Mouse (Mus musculus) heart, embryonic 16.5 days (tissue): ENCODE measurements around the gene Zbtb20. TPM values are rescaled to one million over a fixed set of nuclear protein-coding genes. Genes with fewer than 3 reads are reported as not detected.

Experiments used
- ATAC-seq: fragments of 200-750 bp; cut with Nextera tagmentation; replicated peaks from 2 replicates; pipeline ENCODE4 v1.8.0; 2017; ENCODE audit warnings: moderate number of reproducible peaks; ENCODE audit not compliant: insufficient read depth, low FRiP score; ENCODE audit errors: extremely low read depth
- H3K27ac ChIP-seq: fragments of 300-500 bp; sonication (generic); 2 replicates; pipeline ENCODE4 v1.5.1; 2014; ENCODE audit warnings: mild to moderate bottlenecking, low read length, control low read depth, moderate library complexity
- H3K27me3 ChIP-seq: fragments of 300-500 bp; sonication (generic); 2 replicates; pipeline ENCODE4 v1.6.1; 2014; ENCODE audit warnings: low read length, mixed read lengths; ENCODE audit not compliant: control insufficient read depth, insufficient read depth
- H3K36me3 ChIP-seq: fragments of 300-500 bp; sonication (generic); 2 replicates; pipeline ENCODE4 v1.6.1; 2014; ENCODE audit not compliant: control insufficient read depth, insufficient read depth
- H3K4me1 ChIP-seq: fragments of 300-500 bp; sonication (generic); 2 replicates; pipeline ENCODE4 v1.6.1; 2014; ENCODE audit warnings: low read length, mixed read lengths; ENCODE audit not compliant: control insufficient read depth, insufficient read depth
- H3K4me2 ChIP-seq: fragments of 300-500 bp; sonication (generic); 2 replicates; pipeline ENCODE4 v1.6.1; 2014; ENCODE audit warnings: low read depth, mild to moderate bottlenecking, control low read depth, low read length
- H3K4me3 ChIP-seq: fragments of 300-500 bp; sonication (generic); 2 replicates; pipeline ENCODE4 v1.5.1; 2014; ENCODE audit warnings: mild to moderate bottlenecking, control low read depth, low read length
- H3K9ac ChIP-seq: fragments of 300-500 bp; sonication (generic); 2 replicates; pipeline ENCODE4 v1.6.1; 2014; ENCODE audit warnings: low read length, control low read depth
- H3K9me3 ChIP-seq: fragments of 300-500 bp; sonication (generic); replicated peaks from 2 replicates; pipeline ENCODE4 v1.6.1; 2016; ENCODE audit warnings: low read length; ENCODE audit not compliant: control insufficient read depth
- WGBS: fragments of 180-500 bp; shearing (Covaris S2); extraction: QIAGEN DNeasy Blood & Tissue Kit; methylation state at CpG from one replicate; pipeline ENCODE4 v1.1.7; 2014; 5-methylcytosine and 5-hydroxymethylcytosine counted together
- polyA plus RNA-seq: library from polyadenylated mRNA; unstranded; fragments of >200 nt; fragmentation: Nextera tagmentation; extraction: Ambion mirVana; gene quantifications from 2 replicates; pipeline ENCODE4 v1.2.1, GENCODE M21; 2015

The Zbtb20 gene
- polyA plus RNA-seq, 1 experiment from 2014 or later = 45.2 TPM

DNA sequence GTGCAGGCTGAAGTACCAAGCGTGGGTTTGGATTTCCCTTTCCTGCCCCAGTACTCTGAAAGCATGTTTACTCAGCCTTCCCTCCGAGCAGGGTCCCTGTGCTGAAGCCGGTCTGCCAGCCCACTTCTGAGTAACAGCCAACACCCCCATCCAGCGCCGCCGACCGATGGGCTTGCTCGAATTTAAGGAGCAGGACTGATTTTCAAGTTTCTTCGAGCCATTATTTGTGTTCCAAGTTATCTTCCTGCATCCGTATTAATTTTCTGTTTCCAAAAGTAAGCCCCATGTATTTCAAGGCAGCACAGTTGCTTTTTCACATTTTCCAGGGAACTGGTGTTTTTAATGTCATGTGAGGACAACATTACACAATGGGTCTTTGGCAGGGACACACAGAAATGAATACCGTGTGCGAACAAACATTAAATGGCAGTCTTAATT is 664.0 kb downstream of the Zbtb20 start:
- ATAC-seq = no peak
- WGBS = 75% methylated on average over 12 of the region's 12 CpGs
- Histone ChIP-seq H3K4me1 (no peaks in the 10 kb centered on the region), H3K4me2 (no peak overlapping the region), H3K9me3 (no peaks in the 10 kb centered on the region), H3K36me3 (no peaks in the 10 kb centered on the region), H3K4me3 (no peak overlapping the region), H3K9ac (no peak overlapping the region), H3K27ac (no peak overlapping the region), H3K27me3 (no peaks in the 10 kb centered on the region)

DNA sequence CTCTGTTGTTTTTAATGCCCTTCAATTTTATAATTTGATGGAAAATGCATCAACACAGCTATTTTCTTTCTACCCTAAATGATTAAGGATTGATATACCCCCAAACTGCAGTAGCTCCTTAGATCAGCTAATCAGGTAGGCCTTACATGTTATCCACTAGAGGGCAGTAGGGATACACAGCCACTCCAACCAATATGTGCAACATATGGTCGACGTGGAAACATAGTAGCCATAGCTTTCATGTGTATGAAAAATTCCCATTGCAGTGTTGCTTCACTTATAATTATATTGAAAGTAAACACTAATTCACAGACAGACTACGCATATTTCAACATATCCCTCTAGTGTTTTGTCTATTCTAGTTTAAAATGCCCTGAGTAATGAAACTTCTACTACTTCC is 664.4 kb downstream of the Zbtb20 start:
- Histone ChIP-seq H3K27ac (no peak overlapping the region), H3K36me3 (no peaks in the 10 kb centered on the region), H3K4me1 (no peaks in the 10 kb centered on the region), H3K9me3 (no peaks in the 10 kb centered on the region), H3K9ac (no peak overlapping the region), H3K27me3 (no peaks in the 10 kb centered on the region), H3K4me2 (no peak overlapping the region), H3K4me3 (no peak overlapping the region)
- 17% methylated on average over 3 of the region's 3 CpGs for WGBS
- no peak for ATAC-seq

DNA sequence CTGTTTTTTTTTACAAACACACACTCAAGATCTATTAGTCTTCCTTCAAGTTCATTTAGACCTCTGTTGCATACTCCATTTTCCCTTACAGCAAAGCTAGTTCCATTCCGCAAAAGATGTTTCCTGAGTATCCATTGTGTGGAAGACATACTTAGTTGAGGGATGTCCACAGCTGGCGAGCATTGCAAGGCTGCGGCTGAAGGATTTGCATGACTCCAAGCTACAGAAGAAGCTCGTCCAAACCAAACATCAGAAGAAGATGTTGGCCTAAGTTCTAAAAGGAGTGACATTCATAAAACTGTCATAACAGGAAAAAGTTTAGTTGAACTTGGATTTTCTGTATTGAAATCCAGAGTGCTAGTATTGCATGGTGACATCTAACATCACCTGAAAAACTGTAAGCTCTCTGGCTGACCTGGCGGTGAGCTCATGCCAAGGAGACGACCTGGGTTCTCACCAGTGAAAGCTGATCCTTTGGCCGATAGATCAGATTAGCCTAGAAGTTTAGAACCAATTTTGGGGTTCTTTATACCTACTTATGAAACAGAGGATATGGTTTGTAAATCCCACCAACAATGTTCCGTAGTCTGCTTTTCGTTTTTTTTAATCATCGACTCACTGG is 665.0 kb downstream of the Zbtb20 start:
- Histone ChIP-seq H3K4me3 (no peak overlapping the region), H3K9me3 (no peaks in the 10 kb centered on the region), H3K27ac (no peak overlapping the region), H3K36me3 (no peaks in the 10 kb centered on the region), H3K9ac (no peak overlapping the region), H3K4me2 (no peak overlapping the region), H3K27me3 (no peaks in the 10 kb centered on the region), H3K4me1 (no peaks in the 10 kb centered on the region)
- WGBS = 88% methylated on average over 10 of the region's 10 CpGs
- no peak for ATAC-seq

DNA sequence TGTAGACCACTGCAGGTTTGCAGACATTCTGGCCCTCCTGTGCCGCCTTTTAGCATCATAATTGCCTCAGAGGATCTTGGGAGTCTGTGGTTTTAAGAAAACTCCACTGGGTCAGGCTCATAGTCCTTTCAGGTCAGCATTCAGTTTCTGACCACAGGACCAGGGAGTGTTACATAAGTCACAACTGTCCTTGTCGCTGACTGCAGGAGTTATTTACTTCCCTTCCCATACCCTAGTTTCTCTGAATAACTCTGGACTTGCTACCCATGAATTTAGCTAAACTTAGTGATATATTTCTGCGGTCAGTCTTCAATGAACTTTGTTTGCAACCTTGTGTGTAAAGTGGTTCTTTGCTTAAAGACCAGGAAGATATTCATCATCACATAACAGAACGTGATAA is 669.6 kb downstream of the Zbtb20 start:
- 83% methylated on average over 4 of the region's 4 CpGs for WGBS
- no peak for ATAC-seq

DNA sequence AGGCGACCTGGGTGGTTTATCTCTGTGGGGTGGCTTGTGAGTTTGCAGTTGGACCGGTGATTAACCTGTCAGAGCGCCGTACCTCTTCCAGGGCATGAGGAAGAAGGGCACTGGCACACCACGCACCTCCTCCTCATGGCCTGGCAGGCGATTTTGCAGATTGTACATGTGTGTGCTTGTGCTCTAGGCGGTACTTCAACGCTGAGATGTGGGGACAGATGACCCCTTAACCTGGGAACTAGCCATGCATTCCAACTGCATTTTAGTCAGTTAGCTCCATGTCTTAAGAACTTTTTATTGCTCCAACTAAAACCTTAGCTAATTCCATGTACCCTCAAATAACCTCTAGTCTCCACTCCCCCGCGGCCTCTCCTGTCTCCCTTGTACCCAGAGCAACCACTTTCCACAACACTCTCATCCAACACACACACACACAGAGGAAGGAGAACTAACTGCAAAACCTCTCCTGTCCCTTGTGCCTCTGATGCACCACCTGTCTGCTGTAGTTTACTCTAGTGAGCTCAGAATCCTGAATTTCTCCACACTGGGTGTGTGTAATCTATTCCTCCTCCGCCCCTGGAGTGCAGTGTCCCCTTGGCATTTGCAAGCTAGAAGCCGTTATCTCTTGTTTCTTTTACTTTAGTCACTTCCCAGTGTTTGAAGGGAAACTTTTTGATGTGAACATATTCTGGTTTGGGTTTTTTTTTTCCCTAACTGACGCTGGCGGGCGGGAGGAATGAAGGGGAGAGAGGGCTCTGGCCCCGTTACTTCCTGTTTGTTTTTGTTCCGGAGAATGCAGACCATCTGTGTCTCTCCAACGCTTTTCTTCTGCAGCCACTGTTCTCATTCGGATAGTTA is 671.9 kb downstream of the Zbtb20 start:
- 38% methylated on average over 19 of the region's 19 CpGs for WGBS
- no peaks in the 10 kb centered on the region for H3K9me3 ChIP-seq
- H3K9ac ChIP-seq = 0 out of 2 replicates have a peak overlapping the region, but pooled peaks have one; percentile 2

More for the DNA sequence above, 669.6 kb downstream of the Zbtb20 start:
- Histone ChIP-seq H3K9me3 (no peaks in the 10 kb centered on the region), H3K27me3 (no peaks in the 10 kb centered on the region), H3K36me3 (no peaks in the 10 kb centered on the region), H3K4me1 (peaks cover 26% of the 10 kb centered on the region), H3K27ac (no peak overlapping the region), H3K4me2 (no peak overlapping the region), H3K4me3 (no peak overlapping the region), H3K9ac (no peak overlapping the region)

DNA sequence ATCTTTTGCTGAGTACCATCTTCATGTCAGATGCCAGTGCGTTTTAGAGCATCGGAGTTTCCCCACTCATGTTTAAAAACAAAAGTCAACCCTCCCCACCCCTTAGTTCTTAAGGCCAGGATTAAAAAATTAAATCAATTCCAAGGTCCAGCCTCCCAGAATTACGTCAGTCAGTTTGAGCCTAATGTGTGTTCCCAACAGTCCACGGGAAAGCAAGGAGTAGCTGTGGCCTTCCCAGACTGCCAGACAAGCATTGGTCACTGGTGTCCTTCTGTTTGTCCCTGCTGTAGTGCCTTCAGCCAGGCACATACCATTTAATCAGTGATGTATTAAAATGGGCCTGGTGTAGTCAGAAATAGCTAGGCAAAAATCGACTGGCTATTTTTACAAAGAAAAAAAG is 673.1 kb downstream of the Zbtb20 start:
- ATAC-seq = no peak; the same call in 1 of the 2 replicates
- H3K27ac ChIP-seq = peak overlapping the region; percentile 26; the same call in 1 of the 2 replicates
- peaks cover 26% of the 10 kb centered on the region for H3K4me1 ChIP-seq
- no peak overlapping the region for H3K4me3 ChIP-seq
- H3K27me3 ChIP-seq = no peaks in the 10 kb centered on the region
- H3K36me3 ChIP-seq = no peaks in the 10 kb centered on the region
- WGBS = 49% methylated on average over 5 of the region's 5 CpGs
- H3K9ac ChIP-seq = 0 out of 2 replicates have a peak overlapping the region, but pooled peaks have one; percentile 9
- H3K4me2 ChIP-seq = no peak overlapping the region
- no peaks in the 10 kb centered on the region for H3K9me3 ChIP-seq

More for the DNA sequence above, 671.9 kb downstream of the Zbtb20 start:
- H3K27me3 ChIP-seq = no peaks in the 10 kb centered on the region
- peaks cover 26% of the 10 kb centered on the region for H3K4me1 ChIP-seq
- peak overlapping the region; percentile 25 for H3K4me2 ChIP-seq
- H3K27ac ChIP-seq = peak overlapping the region; percentile 2; the same call in 1 of the 2 replicates
- ATAC-seq = no peak
- H3K36me3 ChIP-seq = no peaks in the 10 kb centered on the region
- H3K4me3 ChIP-seq = no peak overlapping the region

DNA sequence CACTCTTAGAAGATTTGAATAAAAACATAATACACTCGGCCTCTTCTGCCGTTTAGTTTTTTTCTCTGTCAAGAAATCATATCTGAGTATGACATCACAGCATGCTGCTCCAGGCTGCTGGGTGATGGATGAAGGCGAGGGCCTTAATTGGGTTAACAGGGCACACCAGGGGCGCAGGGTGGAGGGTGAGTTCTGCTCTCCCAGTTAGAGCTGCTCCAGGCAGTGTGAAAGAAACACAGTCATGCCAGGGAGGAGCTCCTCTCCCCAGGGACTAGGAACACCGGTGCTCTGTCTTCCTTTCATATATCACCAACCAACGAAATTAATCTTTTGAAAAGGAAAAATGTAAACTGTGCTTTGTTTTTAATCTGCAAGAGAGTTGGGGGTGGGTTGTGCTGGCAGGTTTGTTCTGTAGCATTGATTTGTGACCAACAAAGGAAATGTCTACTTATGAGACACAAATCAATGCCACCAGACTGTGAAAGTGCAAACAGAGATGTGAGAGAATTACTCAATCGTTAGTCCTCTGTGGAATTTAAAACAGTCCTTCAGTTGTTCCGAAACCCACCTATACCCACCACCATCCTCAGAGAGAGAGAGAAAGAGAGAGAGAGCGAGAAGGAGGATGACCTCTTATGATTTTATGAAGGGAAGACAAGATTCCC is 673.9 kb downstream of the Zbtb20 start:
- no peak for ATAC-seq
- 47% methylated on average over 9 of the region's 9 CpGs for WGBS
- no peaks in the 10 kb centered on the region for H3K27me3 ChIP-seq
- no peak overlapping the region for H3K9ac ChIP-seq
- no peaks in the 10 kb centered on the region for H3K9me3 ChIP-seq
- H3K27ac ChIP-seq = peak overlapping the region; percentile 26; the same call in 1 of the 2 replicates
- no peak overlapping the region for H3K4me3 ChIP-seq
- no peaks in the 10 kb centered on the region for H3K36me3 ChIP-seq
- no peak overlapping the region for H3K4me2 ChIP-seq
- H3K4me1 ChIP-seq = peaks cover 30% of the 10 kb centered on the region

DNA sequence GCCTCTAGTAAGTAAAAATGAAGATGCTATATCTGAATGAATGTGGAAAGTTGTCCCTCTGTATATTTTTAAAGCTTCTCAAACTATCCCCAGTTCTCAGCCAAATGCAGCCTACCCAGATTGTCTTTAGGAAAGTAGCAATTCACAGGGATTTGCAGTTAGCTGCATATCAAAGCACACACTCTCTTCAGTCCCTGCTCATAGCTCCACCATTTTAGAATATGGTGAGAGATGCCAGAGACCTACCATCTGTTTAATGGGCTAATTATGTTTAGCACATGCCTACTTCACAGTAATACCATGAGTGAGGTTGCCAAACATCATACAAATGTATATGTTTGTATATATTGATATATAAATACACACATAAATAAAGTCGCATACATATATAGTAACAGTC is 676.8 kb downstream of the Zbtb20 start:
- H3K36me3 ChIP-seq = no peaks in the 10 kb centered on the region
- H3K4me1 ChIP-seq = peaks cover 24% of the 10 kb centered on the region
- H3K27me3 ChIP-seq = no peaks in the 10 kb centered on the region
- WGBS = 89% methylated on average over 1 of the region's 1 CpGs
- no peak overlapping the region for H3K4me3 ChIP-seq
- no peak overlapping the region for H3K27ac ChIP-seq
- H3K4me2 ChIP-seq = no peak overlapping the region
- no peaks in the 10 kb centered on the region for H3K9me3 ChIP-seq
- H3K9ac ChIP-seq = no peak overlapping the region
- ATAC-seq = no peak
